Mouse (Mus musculus) liver, postnatal 0 days (tissue): Measurements from ENCODE around the gene Arhgap23. TPM values are rescaled to one million over a fixed set of nuclear protein-coding genes. Genes with fewer than 3 reads are reported as not detected.

ENCODE experiments used
- ATAC-seq: fragments of 200-750 bp; cut with Nextera tagmentation; 2 replicates; pipeline ENCODE4 v1.8.0; 2017; ENCODE audit warnings: mild to moderate bottlenecking, moderate library complexity
- DNase-seq: peaks from one replicate; pipeline ENCODE4 v3.0.0-alpha.2; 2016
- H3K27ac ChIP-seq: fragments of 300-500 bp; sonication (generic); 2 replicates; pipeline ENCODE4 v1.5.1; 2014; ENCODE audit warnings: antibody characterized with exemption, moderate library complexity, mild to moderate bottlenecking, low read depth
- H3K27me3 ChIP-seq: fragments of 300-500 bp; sonication (generic); 2 replicates; pipeline ENCODE4 v1.6.1; 2014; ENCODE audit warnings: low read length, control low read depth, mixed read lengths; ENCODE audit not compliant: insufficient read depth
- H3K36me3 ChIP-seq: fragments of 300-500 bp; sonication (generic); replicated peaks from 2 replicates; pipeline ENCODE4 v1.6.1; 2014; ENCODE audit warnings: mild to moderate bottlenecking, control low read depth, low read length, moderate library complexity, mixed read lengths; ENCODE audit not compliant: insufficient read depth
- H3K4me1 ChIP-seq: fragments of 300-500 bp; sonication (generic); 2 replicates; pipeline ENCODE4 v1.6.1; 2014; ENCODE audit warnings: antibody characterized with exemption, mild to moderate bottlenecking, control low read depth; ENCODE audit not compliant: insufficient read depth
- H3K4me2 ChIP-seq: fragments of 300-500 bp; sonication (generic); 2 replicates; pipeline ENCODE4 v1.6.1; 2014; ENCODE audit warnings: low read depth, mild to moderate bottlenecking, low read length, moderate library complexity, mixed read lengths
- H3K4me3 ChIP-seq: fragments of 300-500 bp; sonication (generic); 2 replicates; pipeline ENCODE4 v1.5.1; 2014; ENCODE audit warnings: low read depth, low read length
- H3K9ac ChIP-seq: fragments of 300-500 bp; sonication (generic); replicated peaks from 2 replicates; pipeline ENCODE4 v1.6.1; 2014; ENCODE audit warnings: mild to moderate bottlenecking, moderate library complexity
- H3K9me3 ChIP-seq: fragments of 300-500 bp; sonication (generic); 2 replicates; pipeline ENCODE4 v1.6.1; 2016; ENCODE audit warnings: mild to moderate bottlenecking, control low read depth, low read length, mixed read lengths
- CTCF ChIP-seq: sonication (generic); IDR thresholded peaks from 2 replicates; pipeline ENCODE4 v1.5.1; 2016; ENCODE audit warnings: antibody characterized with exemption, low read depth
- EP300 ChIP-seq: IDR thresholded peaks from 2 replicates; pipeline ENCODE4 v1.6.1; 2016; ENCODE audit warnings: antibody characterized with exemption, low read depth, mild to moderate bottlenecking
- WGBS: fragments of 180-500 bp; shearing (Covaris S2); extraction: QIAGEN DNeasy Blood & Tissue Kit; methylation state at CpG from one replicate; pipeline ENCODE4 v1.1.7; 2014; ENCODE audit not compliant: insufficient replicate concordance; 5-methylcytosine and 5-hydroxymethylcytosine counted together
- polyA plus RNA-seq: library from polyadenylated mRNA; unstranded; fragments of >200 nt; fragmentation: Nextera tagmentation; extraction: Ambion mirVana; gene quantifications from 2 replicates; pipeline ENCODE4 v1.2.1, GENCODE M21; 2015

Gene Arhgap23
- polyA plus RNA-seq, 1 experiment from 2014 or later, result 5.7 TPM

DNA sequence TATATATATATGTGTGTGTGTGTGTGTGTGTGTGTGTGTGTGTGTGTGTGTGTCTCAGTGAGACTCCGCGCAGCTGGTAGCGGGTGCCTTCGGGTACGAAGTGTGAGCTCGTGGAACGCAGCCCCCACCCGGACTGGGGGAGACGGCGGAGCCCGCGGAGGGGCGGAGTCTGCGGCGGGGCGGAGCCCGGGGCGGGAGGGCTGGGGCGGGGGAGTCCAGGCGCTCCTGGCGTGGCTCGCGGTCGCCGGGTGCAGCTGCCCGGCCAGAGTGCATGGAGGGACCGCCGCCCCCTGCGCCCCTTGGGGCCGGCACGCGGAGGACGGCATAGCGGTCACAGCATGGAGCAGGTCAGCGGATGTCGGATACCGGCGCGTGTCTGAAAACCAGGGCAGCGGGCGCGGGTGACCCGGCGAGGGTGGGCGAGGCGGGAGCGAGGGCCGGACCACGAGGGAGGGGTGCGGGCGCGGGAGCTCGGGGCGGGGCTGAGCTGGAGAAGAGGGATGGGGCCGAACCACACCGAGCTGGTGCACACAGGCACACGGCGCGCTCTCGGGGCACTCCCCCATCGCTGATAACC, 11.1 kb upstream of the Arhgap23 start:
- Histone ChIP-seq H3K27ac (no peak overlapping the region), H3K27me3 (peaks cover 10% of the 10 kb centered on the region), H3K36me3 (no peaks in the 10 kb centered on the region), H3K4me2 (peak overlapping the region; percentile 98), H3K9ac (peak overlapping the region; percentile 58), H3K4me1 (peaks cover 38% of the 10 kb centered on the region), H3K9me3 (no peaks in the 10 kb centered on the region), H3K4me3 (peak overlapping the region; percentile 57)
- WGBS, result 3% methylated on average over 32 of the region's 61 CpGs
- no peak for TF ChIP-seq CTCF
- TF ChIP-seq EP300, result no peak
- DNase-seq, result peak; percentile 63
- ATAC-seq, result peak; percentile 22; the same call in 1 of the 2 replicates

DNA sequence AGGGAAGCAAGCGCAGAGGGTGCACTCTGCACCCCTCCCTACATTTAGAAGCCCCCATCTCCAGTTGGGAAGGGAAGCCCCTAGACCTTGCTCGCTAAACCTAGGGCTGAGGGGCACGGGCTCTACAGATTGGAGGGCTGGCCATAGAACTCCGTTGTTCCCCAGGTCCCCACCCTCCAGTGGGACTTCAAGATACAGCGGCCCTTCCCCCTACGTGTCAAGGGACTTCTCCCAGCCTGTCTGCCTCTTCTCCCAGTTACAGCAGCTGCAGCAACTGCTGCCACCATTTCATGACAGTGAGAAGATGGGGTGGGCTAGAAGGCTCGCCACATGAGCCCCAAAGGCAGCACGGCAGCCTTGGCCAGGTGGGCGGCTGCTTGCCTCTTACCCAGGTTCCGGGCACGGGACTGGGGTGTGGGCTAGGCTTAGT, 10.6 kb upstream of the Arhgap23 start:
- Histone ChIP-seq H3K27ac (no peak overlapping the region), H3K4me1 (peaks cover 38% of the 10 kb centered on the region), H3K9ac (peak overlapping the region; percentile 58), H3K27me3 (peaks cover 10% of the 10 kb centered on the region), H3K4me3 (peak overlapping the region; percentile 57), H3K4me2 (peak overlapping the region; percentile 98), H3K36me3 (no peaks in the 10 kb centered on the region), H3K9me3 (no peaks in the 10 kb centered on the region)
- DNase-seq (no peak), ATAC-seq (no peak)
- no peak for TF ChIP-seq CTCF
- TF ChIP-seq EP300, result no peak
- WGBS, result 4% methylated on average over 10 of the region's 11 CpGs

DNA sequence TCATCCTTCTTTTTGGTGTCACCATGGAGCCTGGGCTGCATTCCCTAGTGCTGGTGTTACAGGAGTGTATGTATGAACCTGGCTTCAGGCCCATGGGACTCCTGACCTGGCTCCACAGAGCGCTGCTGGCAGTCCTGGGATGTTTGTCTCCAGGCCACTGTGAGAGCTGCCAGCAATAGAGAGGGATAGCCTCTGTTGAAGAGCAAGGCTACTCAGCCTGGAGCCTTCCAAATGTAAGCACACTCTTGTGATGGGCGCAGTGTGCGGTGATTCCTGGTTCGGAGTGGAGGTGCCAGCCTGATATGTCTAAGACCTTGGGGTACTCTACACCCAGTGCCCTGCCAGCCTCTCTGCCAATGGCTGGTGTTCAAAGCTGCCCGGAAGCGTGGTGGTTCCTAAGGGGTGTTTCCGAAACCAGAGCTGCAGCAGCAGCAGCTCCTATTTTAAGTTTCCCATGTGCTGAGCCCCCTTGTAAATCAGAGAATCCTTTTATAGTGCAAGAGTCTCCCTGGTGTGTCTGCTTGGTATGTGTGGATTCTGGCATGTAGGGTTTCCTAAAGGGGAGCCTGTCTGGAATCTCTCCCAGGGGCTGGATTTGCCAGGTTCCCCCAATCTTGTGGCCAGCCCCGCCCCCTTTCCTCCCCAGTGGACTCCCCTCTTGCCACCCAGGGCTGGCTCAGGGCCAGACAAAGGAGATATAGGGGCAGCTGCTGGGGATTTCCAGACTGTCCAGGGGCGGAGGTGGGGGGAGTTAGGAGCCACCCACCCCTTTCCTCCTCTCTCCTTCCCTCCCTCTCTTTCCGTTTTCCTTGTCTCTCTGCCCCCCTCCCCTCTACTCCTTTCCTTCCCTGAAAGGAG, 9.0 kb upstream of the Arhgap23 start:
- no peak overlapping the region for H3K4me3 ChIP-seq
- DNase-seq, result peak; percentile 62
- H3K9ac ChIP-seq, result no peak overlapping the region
- H3K27me3 ChIP-seq, result peaks cover 10% of the 10 kb centered on the region
- no peak overlapping the region for H3K4me2 ChIP-seq
- peaks cover 31% of the 10 kb centered on the region for H3K4me1 ChIP-seq
- no peaks in the 10 kb centered on the region for H3K9me3 ChIP-seq
- no peaks in the 10 kb centered on the region for H3K36me3 ChIP-seq
- no peak overlapping the region for H3K27ac ChIP-seq
- TF ChIP-seq CTCF (no peak), EP300 (no peak)
- ATAC-seq, result peak; percentile 74
- 76% methylated on average over 10 of the region's 10 CpGs for WGBS

DNA sequence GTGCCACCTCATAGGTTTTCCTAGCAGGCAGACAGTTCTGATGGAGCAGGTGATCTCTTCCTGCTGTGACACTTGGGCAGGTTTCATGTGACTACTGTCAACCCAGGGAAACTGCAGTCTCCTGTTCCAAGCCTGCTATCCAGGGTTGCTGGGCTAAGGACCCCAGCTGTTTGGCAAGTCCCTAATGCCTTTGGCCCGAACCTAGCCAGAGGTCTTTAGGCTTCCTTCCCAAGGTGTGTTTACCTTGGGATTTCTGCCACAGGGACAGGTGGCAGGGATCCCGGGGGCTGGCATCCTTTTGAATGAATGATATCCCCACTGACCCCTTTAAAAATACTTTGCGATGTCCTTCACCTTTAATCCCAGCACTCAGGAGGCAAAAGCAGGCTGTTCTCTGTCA, 7.9 kb upstream of the Arhgap23 start:
- H3K9ac ChIP-seq, result no peak overlapping the region; the same call in 1 of the 2 replicates
- H3K27me3 ChIP-seq, result peaks cover 10% of the 10 kb centered on the region
- peaks cover 37% of the 10 kb centered on the region for H3K4me1 ChIP-seq
- WGBS, result 66% methylated on average over 3 of the region's 3 CpGs
- H3K4me3 ChIP-seq, result no peak overlapping the region
- H3K4me2 ChIP-seq, result no peak overlapping the region
- TF ChIP-seq EP300 (no peak), CTCF (no peak)
- ATAC-seq (no peak), DNase-seq (no peak)
- H3K27ac ChIP-seq, result no peak overlapping the region
- H3K9me3 ChIP-seq, result no peaks in the 10 kb centered on the region
- no peaks in the 10 kb centered on the region for H3K36me3 ChIP-seq

DNA sequence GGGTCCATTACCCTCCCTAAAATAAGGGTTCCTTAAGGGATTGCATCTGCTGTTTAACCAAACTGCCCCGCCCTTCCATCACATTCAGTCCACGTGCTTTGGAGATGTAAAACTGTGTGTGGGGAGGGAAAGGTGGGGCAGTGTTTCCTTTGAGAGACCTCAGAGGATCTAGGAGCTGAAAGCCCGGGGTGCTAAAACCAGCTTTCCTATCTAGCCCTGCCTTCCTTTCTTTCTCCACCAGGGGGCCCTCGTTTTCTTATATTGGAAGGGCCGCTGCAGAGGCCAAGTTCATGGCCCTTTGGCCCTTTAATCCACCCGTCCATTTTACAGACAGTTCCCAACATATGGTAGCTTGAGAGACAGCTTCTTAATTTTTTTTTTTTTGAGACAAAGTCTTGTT, 7.2 kb upstream of the Arhgap23 start:
- Histone ChIP-seq H3K27me3 (peaks cover 10% of the 10 kb centered on the region), H3K9ac (0 out of 2 replicates have a peak overlapping the region, but pooled peaks have one; percentile 11), H3K4me3 (no peak overlapping the region), H3K36me3 (no peaks in the 10 kb centered on the region), H3K9me3 (no peaks in the 10 kb centered on the region), H3K4me1 (peaks cover 40% of the 10 kb centered on the region), H3K4me2 (no peak overlapping the region), H3K27ac (no peak overlapping the region)
- DNase-seq, result peak; percentile 82
- no peak; the same call in 1 of the 2 replicates for ATAC-seq
- under 1% methylated on average over 6 of the region's 6 CpGs for WGBS
- no peak for TF ChIP-seq EP300
- TF ChIP-seq CTCF, result peak; percentile 85

DNA sequence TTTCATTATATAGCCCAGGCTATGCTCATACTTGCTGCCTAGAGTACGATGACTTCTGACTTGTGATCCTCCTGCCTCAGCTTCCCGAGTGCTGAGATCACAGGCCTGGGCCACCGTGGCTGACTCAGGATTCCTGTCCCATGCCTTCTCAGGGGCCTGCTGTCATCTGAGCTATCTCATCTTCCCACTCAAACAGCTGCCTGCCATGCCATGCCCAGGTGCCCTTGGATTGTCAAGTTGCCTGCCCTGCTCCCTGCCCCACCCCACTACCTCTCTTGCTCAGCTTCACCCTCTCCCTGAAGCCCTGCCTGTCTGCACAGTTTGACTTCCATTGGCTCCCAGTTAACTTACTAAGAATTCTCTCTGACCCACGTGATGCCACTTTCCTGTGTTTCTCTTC, 4.4 kb upstream of the Arhgap23 start:
- Histone ChIP-seq H3K4me3 (no peak overlapping the region), H3K4me2 (no peak overlapping the region), H3K4me1 (peaks cover 28% of the 10 kb centered on the region), H3K36me3 (no peaks in the 10 kb centered on the region), H3K27ac (no peak overlapping the region), H3K27me3 (no peaks in the 10 kb centered on the region), H3K9ac (no peak overlapping the region), H3K9me3 (no peaks in the 10 kb centered on the region)
- WGBS, result 74% methylated on average over 4 of the region's 4 CpGs
- ATAC-seq, result no peak
- no peak for DNase-seq
- TF ChIP-seq CTCF (no peak), EP300 (no peak)
